Mouse (Mus musculus): ENCODE measurements at regions not wholly inside any gene's neighbourhood (a gene's known extent, or its start where the extent isn't known, plus 50 kb on each side); places are given as distances from the start of the nearest gene placed in this dataset.

DNA sequence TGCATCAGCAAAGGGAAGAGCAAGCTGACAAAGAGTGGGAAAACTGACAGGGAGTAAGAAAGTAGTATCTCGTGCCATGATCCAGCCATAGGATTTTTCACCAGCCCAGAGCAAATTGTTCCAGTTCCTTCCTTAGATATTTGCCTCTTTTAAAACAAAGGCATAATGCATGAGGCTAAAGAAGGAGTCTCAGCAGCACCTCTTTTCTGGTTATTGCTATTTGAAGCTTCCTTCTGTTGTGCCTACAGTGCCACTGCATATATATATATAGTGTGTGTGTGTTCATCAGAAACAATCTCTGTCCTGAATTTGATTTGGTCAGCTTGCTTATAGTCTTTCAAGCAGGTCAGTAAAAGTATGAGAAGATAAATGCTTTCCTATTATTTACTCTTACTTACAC, 117.9 kb upstream of the Fshr start:
- POLR2A ChIA-PET, result interaction anchor here in 1 of 4 experiments (0.6 kb wide), 1 partner anchor 1717 kb away, joined by 5 read pairs; no protein-coding TSS in a partner anchor
- CTCF ChIA-PET, result no interaction called here

DNA sequence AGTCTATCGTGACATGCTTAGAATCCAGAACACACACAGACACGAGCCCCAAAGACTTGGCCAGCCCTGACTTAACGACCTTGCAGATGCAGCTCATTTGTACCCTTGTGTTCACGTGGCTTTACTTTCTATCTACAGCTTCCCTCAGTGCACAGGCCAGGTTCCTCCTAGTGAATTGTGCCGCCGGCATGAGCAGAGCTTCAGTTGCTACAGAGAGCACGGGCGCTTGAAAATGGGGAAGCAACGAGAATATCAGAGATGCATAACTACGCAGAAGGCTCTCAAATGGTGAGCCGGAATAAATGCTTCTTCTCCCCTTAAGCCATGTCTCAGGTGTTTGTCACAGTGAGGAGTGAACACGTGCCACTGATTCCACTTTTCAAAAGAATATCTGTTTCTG, 110.7 kb upstream of the Fshr start:
- CTCF ChIA-PET, result no interaction called here

DNA sequence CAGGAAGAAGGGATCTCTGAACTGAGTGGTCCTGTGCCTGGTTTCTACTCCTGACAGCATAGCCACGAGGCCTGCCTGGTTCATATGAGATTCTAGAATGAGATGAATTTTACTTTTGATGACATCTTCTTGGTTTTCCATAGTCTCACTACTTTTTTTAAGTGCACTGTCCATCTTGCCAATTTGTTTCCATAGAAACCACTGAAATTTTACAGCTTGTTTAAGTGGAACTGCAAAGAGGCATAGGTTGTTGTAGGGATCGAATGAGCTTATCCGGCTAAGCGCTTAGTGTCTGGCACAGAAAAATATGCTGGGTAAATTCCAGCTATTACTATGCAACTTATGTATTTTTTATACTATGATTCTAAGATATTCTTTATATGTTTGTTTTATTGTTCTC, 100.8 kb upstream of the Fshr start:
- ChIA-PET POLR2A (no interaction called here), CTCF (interaction anchor here in 1 of 4 experiments (0.6 kb wide), 1 partner anchor 685 kb away, joined by 3 read pairs; no protein-coding TSS in a partner anchor)

More for the DNA sequence above, 110.7 kb upstream of the Fshr start:
- POLR2A ChIA-PET, result no interaction called here

DNA sequence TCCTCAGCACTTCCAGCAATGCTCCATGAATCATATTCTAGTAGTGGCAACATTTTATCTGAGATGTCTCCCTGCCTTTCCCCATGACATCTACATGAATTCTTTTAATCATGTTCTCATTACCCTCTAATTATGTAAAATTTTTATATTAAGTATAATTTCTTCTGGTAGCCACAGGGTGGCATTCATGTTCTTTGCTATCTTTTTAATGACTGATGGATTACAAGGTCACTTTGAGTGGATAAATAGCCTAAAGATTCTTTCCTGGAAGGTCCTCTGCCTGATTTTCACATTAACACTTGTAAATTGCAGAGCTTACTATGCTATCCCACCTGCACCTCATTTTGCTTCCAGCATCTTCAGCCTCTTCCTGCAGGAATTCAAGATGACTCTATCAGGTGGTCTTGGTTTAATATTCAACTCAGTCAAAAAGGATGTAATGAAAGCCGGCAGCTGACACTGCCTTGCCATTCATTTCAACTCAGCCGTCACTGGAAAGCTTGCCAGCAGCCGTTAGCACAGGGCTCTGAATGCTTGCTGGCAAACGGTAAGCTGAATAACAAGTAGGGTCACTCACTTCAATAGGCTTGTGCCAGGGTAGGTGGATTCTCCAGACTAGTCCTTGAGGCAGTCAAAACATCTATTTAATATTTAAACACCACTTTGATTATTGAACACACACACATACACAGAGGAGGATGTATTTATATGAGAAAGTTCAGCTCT, 97.0 kb upstream of the Fshr start:
- POLR2A ChIA-PET, result no interaction called here

GRCm38 (mm10) chr17:89281321-89281720, 80.8 kb upstream of the Fshr start:
- POLR2A ChIA-PET, result no interaction called here
- CTCF ChIA-PET, result no interaction called here

More for the DNA sequence above, 97.0 kb upstream of the Fshr start:
- CTCF ChIA-PET, result interaction anchor here in 1 of 4 experiments (0.6 kb wide), 1 partner anchor 305 kb away, joined by 3 read pairs; no protein-coding TSS in a partner anchor

GRCm38 (mm10) chr17:89272141-89272540, 71.7 kb upstream of the Fshr start:
- ChIA-PET POLR2A (no interaction called here), CTCF (interaction anchor here in 1 of 4 experiments (0.6 kb wide), 1 partner anchor 106 kb away, joined by 3 read pairs; no protein-coding TSS in a partner anchor)

- ChIA-PET POLR2A (no interaction called here), CTCF (no interaction called here)
Observed at GRCm38 (mm10) chr17:89255687-89256086, 55.2 kb upstream of the Fshr start.

DNA sequence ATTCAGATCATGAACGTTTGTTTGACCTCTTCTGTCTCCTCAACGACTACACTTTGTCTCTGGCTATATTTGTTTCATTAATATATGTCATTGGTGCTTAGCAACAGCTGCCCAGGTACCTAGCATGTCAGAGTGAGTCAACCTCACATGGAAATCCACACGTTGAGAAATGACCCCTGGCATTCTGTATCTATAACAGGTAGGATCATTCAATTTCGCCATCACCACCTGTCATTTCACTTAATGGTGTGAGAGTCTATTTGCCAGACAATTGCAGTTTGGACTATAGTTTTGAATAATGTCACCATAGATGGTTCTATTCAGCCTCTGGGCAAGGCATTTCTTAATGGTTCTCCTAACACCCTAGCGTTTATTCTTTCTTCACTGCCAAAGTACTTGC, 50.3 kb upstream of the Fshr start:
- POLR2A ChIA-PET, result no interaction called here
- CTCF ChIA-PET, result no interaction called here
